Mouse (Mus musculus) midbrain, embryonic 14.5 days (tissue): ENCODE results near the gene Psme4. TPM values are rescaled to one million over a fixed set of nuclear protein-coding genes. Genes with fewer than 3 reads are reported as not detected.

ENCODE experiments used
- ATAC-seq: fragments of 200-750 bp; cut with Nextera tagmentation; 2 replicates; pipeline ENCODE4 v1.8.0; 2017; ENCODE audit warnings: moderate number of reproducible peaks, moderate library complexity; ENCODE audit not compliant: low FRiP score, low TSS enrichment
- DNase-seq: peaks from one replicate; pipeline ENCODE4 v3.0.0-alpha.2; 2015
- H3K27ac ChIP-seq: fragments of 300-500 bp; sonication (generic); replicated peaks from 2 replicates; pipeline ENCODE4 v1.5.1; 2014; ENCODE audit warnings: mild to moderate bottlenecking, low read depth, low read length, moderate library complexity
- H3K27me3 ChIP-seq: fragments of 300-500 bp; sonication (generic); 2 replicates; pipeline ENCODE4 v1.6.1; 2014; ENCODE audit warnings: low read length, control low read depth, mixed read lengths; ENCODE audit not compliant: control insufficient read depth, insufficient read depth
- H3K36me3 ChIP-seq: fragments of 300-500 bp; sonication (generic); 2 replicates; pipeline ENCODE4 v1.6.1; 2014; ENCODE audit warnings: low read length, control low read depth; ENCODE audit not compliant: control insufficient read depth, insufficient read depth
- H3K4me1 ChIP-seq: fragments of 300-500 bp; sonication (generic); 2 replicates; pipeline ENCODE4 v1.6.1; 2014; ENCODE audit warnings: mild to moderate bottlenecking, antibody characterized with exemption, low read length, control low read depth; ENCODE audit not compliant: control insufficient read depth, insufficient read depth
- H3K4me2 ChIP-seq: fragments of 300-500 bp; sonication (generic); 2 replicates; pipeline ENCODE4 v1.6.1; 2014; ENCODE audit warnings: mild to moderate bottlenecking, low read length, moderate library complexity
- H3K4me3 ChIP-seq: fragments of 300-500 bp; sonication (generic); replicated peaks from 2 replicates; pipeline ENCODE4 v1.5.1; 2014; ENCODE audit warnings: low read depth, low read length
- H3K9ac ChIP-seq: fragments of 300-500 bp; sonication (generic); replicated peaks from 2 replicates; pipeline ENCODE4 v1.6.1; 2014; ENCODE audit warnings: mild to moderate bottlenecking, low read length, moderate library complexity
- H3K9me3 ChIP-seq: fragments of 300-500 bp; sonication (generic); 2 replicates; pipeline ENCODE4 v1.6.1; 2016; ENCODE audit warnings: low read length, control low read depth, mixed read lengths; ENCODE audit not compliant: control insufficient read depth
- WGBS: fragments of 180-500 bp; shearing (Covaris S2); extraction: QIAGEN DNeasy Blood & Tissue Kit; methylation state at CpG from one replicate; pipeline ENCODE4 v1.1.7; 2014; 5-methylcytosine and 5-hydroxymethylcytosine counted together
- polyA plus RNA-seq: library from polyadenylated mRNA; unstranded; fragments of >200 nt; fragmentation: Nextera tagmentation; extraction: Ambion mirVana; gene quantifications from 2 replicates; pipeline ENCODE4 v1.2.1, GENCODE M21; 2014

Psme4 gene
- polyA plus RNA-seq, 1 experiment from 2014 or later = 30.9 TPM

GRCm38 (mm10) chr11:30774638-30775037, 3.1 kb downstream of the Psme4 start:
- Histone ChIP-seq H3K9me3 (no peaks in the 10 kb centered on the region), H3K4me1 (peaks cover 17% of the 10 kb centered on the region), H3K27me3 (no peaks in the 10 kb centered on the region), H3K36me3 (no peaks in the 10 kb centered on the region), H3K9ac (no peak overlapping the region), H3K4me3 (no peak overlapping the region), H3K27ac (no peak overlapping the region), H3K4me2 (no peak overlapping the region; the same call in 1 of the 2 replicates)
- DNase-seq = no peak
- no peak for ATAC-seq
- WGBS = 92% methylated on average over 1 of the region's 1 CpGs

GRCm38 (mm10) chr11:30777498-30777897, 6.0 kb downstream of the Psme4 start:
- no peak overlapping the region for H3K4me2 ChIP-seq
- no peak overlapping the region for H3K9ac ChIP-seq
- H3K27ac ChIP-seq = no peak overlapping the region
- ATAC-seq = no peak
- H3K36me3 ChIP-seq = no peaks in the 10 kb centered on the region
- no peak overlapping the region for H3K4me3 ChIP-seq
- 84% methylated on average over 4 of the region's 4 CpGs for WGBS
- H3K27me3 ChIP-seq = no peaks in the 10 kb centered on the region
- peaks cover 15% of the 10 kb centered on the region for H3K4me1 ChIP-seq
- no peaks in the 10 kb centered on the region for H3K9me3 ChIP-seq
- DNase-seq = no peak

DNA sequence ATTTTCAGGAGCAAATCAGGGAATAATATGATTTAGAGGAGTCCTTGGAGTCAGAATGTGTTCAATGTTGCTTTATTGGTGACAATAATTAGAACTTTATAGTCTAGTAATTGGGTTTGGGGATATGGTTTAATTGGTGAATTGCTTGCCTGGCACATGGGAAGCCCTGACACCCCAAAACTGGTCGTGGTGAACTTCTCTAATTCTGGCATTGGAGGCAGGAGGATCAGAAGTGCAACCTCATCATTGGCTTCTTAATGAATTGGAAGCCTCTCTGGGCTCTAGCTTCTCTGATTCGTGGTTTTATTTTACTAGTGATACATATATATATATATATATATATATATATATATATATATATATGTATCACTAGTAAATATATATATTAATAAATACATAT, 9.4 kb downstream of the Psme4 start:
- H3K9me3 ChIP-seq = no peaks in the 10 kb centered on the region
- no peak overlapping the region for H3K27ac ChIP-seq
- H3K4me3 ChIP-seq = no peak overlapping the region
- no peaks in the 10 kb centered on the region for H3K27me3 ChIP-seq
- no peaks in the 10 kb centered on the region for H3K4me1 ChIP-seq
- no peak for DNase-seq
- H3K36me3 ChIP-seq = no peaks in the 10 kb centered on the region
- no peak overlapping the region for H3K4me2 ChIP-seq
- 94% methylated on average over 2 of the region's 2 CpGs for WGBS
- no peak overlapping the region for H3K9ac ChIP-seq
- ATAC-seq = no peak

- ATAC-seq (no peak), DNase-seq (no peak)
- Histone ChIP-seq H3K27me3 (no peaks in the 10 kb centered on the region), H3K4me2 (no peak overlapping the region), H3K9me3 (no peaks in the 10 kb centered on the region), H3K4me3 (no peak overlapping the region), H3K9ac (no peak overlapping the region), H3K27ac (no peak overlapping the region), H3K4me1 (no peaks in the 10 kb centered on the region), H3K36me3 (no peaks in the 10 kb centered on the region)
- 55% methylated on average over 1 of the region's 1 CpGs for WGBS
Observed at GRCm38 (mm10) chr11:30781612-30782011, 10.1 kb downstream of the Psme4 start.

GRCm38 (mm10) chr11:30785497-30785896, 14.0 kb downstream of the Psme4 start:
- H3K36me3 ChIP-seq = no peaks in the 10 kb centered on the region
- H3K27me3 ChIP-seq = no peaks in the 10 kb centered on the region
- ATAC-seq (no peak), DNase-seq (no peak)
- no peaks in the 10 kb centered on the region for H3K9me3 ChIP-seq
- WGBS = 67% methylated on average over 3 of the region's 3 CpGs
- H3K4me1 ChIP-seq = no peaks in the 10 kb centered on the region
- no peak overlapping the region for H3K9ac ChIP-seq
- no peak overlapping the region for H3K4me3 ChIP-seq
- no peak overlapping the region for H3K27ac ChIP-seq
- H3K4me2 ChIP-seq = no peak overlapping the region

GRCm38 (mm10) chr11:30786230-30786983, 14.9 kb downstream of the Psme4 start:
- ATAC-seq (no peak), DNase-seq (no peak)
- WGBS = 97% methylated on average over 7 of the region's 7 CpGs
- Histone ChIP-seq H3K4me2 (no peak overlapping the region), H3K27me3 (no peaks in the 10 kb centered on the region), H3K9me3 (no peaks in the 10 kb centered on the region), H3K36me3 (no peaks in the 10 kb centered on the region), H3K9ac (no peak overlapping the region), H3K27ac (no peak overlapping the region), H3K4me3 (no peak overlapping the region), H3K4me1 (no peaks in the 10 kb centered on the region)

GRCm38 (mm10) chr11:30792680-30793079, 21.2 kb downstream of the Psme4 start:
- 94% methylated on average over 7 of the region's 7 CpGs for WGBS
- ATAC-seq = no peak
- no peak overlapping the region for H3K4me3 ChIP-seq
- DNase-seq = no peak
- no peaks in the 10 kb centered on the region for H3K4me1 ChIP-seq
- H3K27ac ChIP-seq = no peak overlapping the region
- H3K9me3 ChIP-seq = no peaks in the 10 kb centered on the region
- no peak overlapping the region for H3K4me2 ChIP-seq
- no peaks in the 10 kb centered on the region for H3K27me3 ChIP-seq
- H3K9ac ChIP-seq = no peak overlapping the region
- H3K36me3 ChIP-seq = peaks cover 12% of the 10 kb centered on the region

- no peak for DNase-seq
- no peak for ATAC-seq
- WGBS = 96% methylated on average over 1 of the region's 1 CpGs
- H3K27ac ChIP-seq = no peak overlapping the region
- H3K4me3 ChIP-seq = no peak overlapping the region
- peaks cover 12% of the 10 kb centered on the region for H3K36me3 ChIP-seq
- H3K27me3 ChIP-seq = no peaks in the 10 kb centered on the region
- H3K4me2 ChIP-seq = no peak overlapping the region
- H3K9me3 ChIP-seq = no peaks in the 10 kb centered on the region
- H3K9ac ChIP-seq = no peak overlapping the region
- H3K4me1 ChIP-seq = no peaks in the 10 kb centered on the region
Observed at GRCm38 (mm10) chr11:30793753-30794152, 22.2 kb downstream of the Psme4 start.

DNA sequence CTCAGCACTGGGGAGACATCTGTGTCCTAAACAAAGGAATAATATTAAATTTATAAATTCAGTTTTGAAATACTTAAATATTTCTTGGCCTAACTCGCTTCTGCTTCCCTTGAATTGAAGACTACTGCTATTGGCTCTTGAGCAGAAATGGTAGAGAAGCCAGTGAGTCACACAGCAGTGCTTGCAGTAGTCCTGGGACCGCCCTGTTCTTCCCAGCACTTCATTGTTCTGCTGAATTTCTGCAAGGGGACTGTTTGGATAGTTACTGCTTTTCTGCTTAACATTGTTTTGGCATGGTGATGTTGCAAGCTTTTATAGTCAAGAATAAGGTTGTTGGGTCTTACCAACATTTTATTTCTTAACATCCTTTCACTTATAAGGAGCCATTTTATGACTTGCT, 25.7 kb downstream of the Psme4 start:
- Histone ChIP-seq H3K9ac (no peak overlapping the region), H3K9me3 (no peaks in the 10 kb centered on the region), H3K27me3 (no peaks in the 10 kb centered on the region), H3K4me3 (no peak overlapping the region), H3K4me2 (no peak overlapping the region), H3K36me3 (peaks cover 12% of the 10 kb centered on the region), H3K27ac (no peak overlapping the region), H3K4me1 (no peaks in the 10 kb centered on the region)
- DNase-seq (no peak), ATAC-seq (no peak)
- 93% methylated on average over 2 of the region's 2 CpGs for WGBS
